Mouse (Mus musculus): Measurements from ENCODE around the gene Dip2b. TPM values are rescaled to one million over a fixed set of nuclear protein-coding genes. Genes with fewer than 3 reads are reported as not detected.
A peak's percentile ranks its signal among the peaks of the same experiment; 100 is the strongest.

Gene Dip2b
- 13.5 and 14.7 TPM in 2 replicates for polyA plus RNA-seq (2012; rRNA removed)

- peak; percentile 97 for DNase-seq (ENCODE audit: low spot score)
Observed at GRCm38 (mm10) chr15:100038470-100038971, at the start of gene Dip2b. Dip2b (plus strand) TSS chr15:100038664.

- DNase-seq (ENCODE audit: low spot score): no peak
Observed at GRCm38 (mm10) chr15:99993100-99993499, 45.4 kb upstream of the Dip2b start.

- DNase-seq (ENCODE audit: low spot score): no peak
Observed at GRCm38 (mm10) chr15:99997114-99997804, 41.2 kb upstream of the Dip2b start.

GRCm38 (mm10) chr15:99999390-99999789 lies 39.1 kb upstream of the Dip2b start:
- no peak for DNase-seq (ENCODE audit: low spot score)

GRCm38 (mm10) chr15:100004677-100005273 lies 33.7 kb upstream of the Dip2b start:
- DNase-seq (ENCODE audit: low spot score): no peak

GRCm38 (mm10) chr15:100006180-100006579 lies 32.3 kb upstream of the Dip2b start:
- DNase-seq (ENCODE audit: low spot score): no peak

GRCm38 (mm10) chr15:100018280-100018899 lies 20.1 kb upstream of the Dip2b start:
- DNase-seq (ENCODE audit: low spot score): no peak

- DNase-seq (ENCODE audit: low spot score): no peak
Observed at GRCm38 (mm10) chr15:100021175-100021574, 17.3 kb upstream of the Dip2b start.

- no peak for DNase-seq (ENCODE audit: low spot score)
Observed at GRCm38 (mm10) chr15:100022923-100023322, 15.5 kb upstream of the Dip2b start.

GRCm38 (mm10) chr15:100025076-100025834 lies 13.2 kb upstream of the Dip2b start:
- DNase-seq (ENCODE audit: low spot score): no peak

GRCm38 (mm10) chr15:100028133-100028532 lies 10.3 kb upstream of the Dip2b start:
- DNase-seq (ENCODE audit: low spot score): no peak

- no peak for DNase-seq (ENCODE audit: low spot score)
Observed at GRCm38 (mm10) chr15:100029497-100029896, 9.0 kb upstream of the Dip2b start.

- no peak for DNase-seq (ENCODE audit: low spot score)
Observed at GRCm38 (mm10) chr15:100029900-100030299, 8.6 kb upstream of the Dip2b start.

GRCm38 (mm10) chr15:100032546-100032945 lies 5.9 kb upstream of the Dip2b start:
- no peak for DNase-seq (ENCODE audit: low spot score)

- DNase-seq (ENCODE audit: low spot score): no peak
Observed at GRCm38 (mm10) chr15:100039001-100039701, 687 bp downstream of the Dip2b start.

- DNase-seq (ENCODE audit: low spot score): no peak
Observed at GRCm38 (mm10) chr15:100040541-100041266, 2.2 kb downstream of the Dip2b start.

GRCm38 (mm10) chr15:100041267-100042047 lies 3.0 kb downstream of the Dip2b start:
- no peak for DNase-seq (ENCODE audit: low spot score)

- no peak for DNase-seq (ENCODE audit: low spot score)
Observed at GRCm38 (mm10) chr15:100042048-100042400, 3.6 kb downstream of the Dip2b start.

GRCm38 (mm10) chr15:100045576-100045975 lies 7.1 kb downstream of the Dip2b start:
- no peak for DNase-seq (ENCODE audit: low spot score)

GRCm38 (mm10) chr15:100049496-100050087 lies 11.1 kb downstream of the Dip2b start:
- DNase-seq (ENCODE audit: low spot score): no peak
